Mouse (Mus musculus) cortical plate, adult 2 months (tissue): ENCODE measurements at regions not wholly inside any gene's neighbourhood (a gene's known extent, or its start where the extent isn't known, plus 50 kb on each side); places are given as distances from the start of the nearest gene placed in this dataset.
"Not testable (repeated sequence)": the region's sequence is repeated elsewhere in the genome, so short reads cannot be mapped to it uniquely, and the experiment has no call there.

Experiments used
- H3K27ac ChIP-seq: fragments of 200-500 bp; 2 replicates; pipeline ENCODE4 v1.5.1; 2012; ENCODE audit warnings: low read length, control low read depth, inconsistent platforms; ENCODE audit not compliant: insufficient read depth
- H3K4me1 ChIP-seq: fragments of 200-500 bp; 2 replicates; pipeline ENCODE4 v1.6.1; 2011; ENCODE audit warnings: low read length; ENCODE audit not compliant: control insufficient read depth, insufficient read depth
- H3K4me3 ChIP-seq: fragments of 200-500 bp; 2 replicates; pipeline ENCODE4 v1.5.1; 2011; ENCODE audit warnings: mild to moderate bottlenecking, low read length, control low read depth; ENCODE audit not compliant: insufficient read depth
- CTCF ChIP-seq: fragments of 200-500 bp; IDR thresholded peaks from 2 replicates; pipeline ENCODE4 v1.5.1; 2011; ENCODE audit warnings: mild to moderate bottlenecking, control low read depth, low read length; ENCODE audit not compliant: insufficient read depth; ENCODE audit errors: extremely low read depth
- POLR2A ChIP-seq: fragments of 200-500 bp; IDR thresholded peaks from 2 replicates; pipeline ENCODE4 v1.6.1; 2011; ENCODE audit warnings: mild to moderate bottlenecking, low read length, control low read depth; ENCODE audit not compliant: insufficient read depth; ENCODE audit errors: extremely low read depth

DNA sequence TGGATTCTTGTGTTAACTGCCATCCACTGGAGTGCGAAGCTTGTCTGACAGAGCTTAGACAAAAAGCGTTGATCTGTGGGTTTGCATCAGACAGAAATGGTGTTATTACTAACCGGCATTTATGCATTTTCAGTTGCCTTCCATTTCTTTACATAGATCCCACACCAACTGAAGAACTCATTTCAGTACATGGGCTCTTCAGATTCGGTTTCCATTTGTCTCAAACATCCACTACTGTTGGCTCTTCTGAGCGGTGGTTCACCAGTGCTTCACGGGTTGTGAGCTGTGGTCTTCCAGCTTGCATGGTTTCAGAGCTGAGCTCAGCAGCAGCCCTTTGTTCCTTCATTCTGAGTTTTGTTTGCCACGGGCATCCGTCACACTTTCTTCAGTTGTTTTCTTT lies 294.4 kb downstream of the Eipr1 start:
- TF ChIP-seq CTCF (no peak), POLR2A (no peak)
- Histone ChIP-seq H3K4me3 (no peak overlapping the region), H3K27ac (no peak overlapping the region), H3K4me1 (no peaks in the 10 kb centered on the region)

DNA sequence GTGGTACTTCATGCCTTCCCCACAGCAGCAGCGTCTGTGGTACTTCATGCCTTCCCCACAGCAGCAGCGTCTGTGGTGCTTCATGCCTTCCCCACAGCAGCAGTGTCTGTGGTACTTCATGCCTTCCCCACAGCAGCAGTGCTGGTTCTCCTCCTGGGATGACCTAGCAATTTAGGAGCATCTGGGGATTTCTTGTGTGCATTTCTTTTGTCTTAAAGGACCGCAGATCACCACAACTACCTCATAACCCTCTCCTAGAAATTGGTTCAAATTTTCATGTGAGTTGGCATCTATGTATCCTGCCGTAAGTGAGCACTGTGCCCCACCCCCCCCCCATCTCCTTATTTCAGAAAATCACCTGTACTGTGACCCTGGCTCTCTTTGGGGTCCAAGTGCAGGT lies 297.0 kb downstream of the Eipr1 start:
- not testable (repeated sequence) for H3K4me3 ChIP-seq, H3K4me1 ChIP-seq, H3K27ac ChIP-seq

DNA sequence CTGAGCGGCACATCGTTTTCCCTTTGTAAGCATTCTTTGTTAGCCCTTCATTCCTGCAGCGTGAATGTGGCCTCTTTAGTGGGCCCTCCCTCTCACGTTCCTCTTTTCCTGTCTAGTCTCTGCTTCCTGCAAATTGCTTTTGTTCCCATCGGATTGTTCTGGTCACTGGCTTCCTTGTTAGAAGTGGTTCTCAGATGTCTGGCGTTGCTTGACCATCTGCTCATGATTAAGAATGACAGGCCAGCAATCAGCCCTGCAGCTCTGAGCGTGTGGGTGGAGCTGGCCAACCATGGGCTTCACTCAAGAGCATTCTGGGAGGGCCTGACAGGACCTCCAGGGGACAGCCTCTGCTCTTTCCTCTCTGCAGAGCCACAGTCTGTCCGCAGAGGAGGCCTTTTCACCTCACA lies 297.5 kb downstream of the Eipr1 start:
- Histone ChIP-seq H3K4me3 (no peak overlapping the region), H3K4me1 (no peaks in the 10 kb centered on the region), H3K27ac (no peak overlapping the region)
- TF ChIP-seq CTCF (no peak), POLR2A (no peak)

DNA sequence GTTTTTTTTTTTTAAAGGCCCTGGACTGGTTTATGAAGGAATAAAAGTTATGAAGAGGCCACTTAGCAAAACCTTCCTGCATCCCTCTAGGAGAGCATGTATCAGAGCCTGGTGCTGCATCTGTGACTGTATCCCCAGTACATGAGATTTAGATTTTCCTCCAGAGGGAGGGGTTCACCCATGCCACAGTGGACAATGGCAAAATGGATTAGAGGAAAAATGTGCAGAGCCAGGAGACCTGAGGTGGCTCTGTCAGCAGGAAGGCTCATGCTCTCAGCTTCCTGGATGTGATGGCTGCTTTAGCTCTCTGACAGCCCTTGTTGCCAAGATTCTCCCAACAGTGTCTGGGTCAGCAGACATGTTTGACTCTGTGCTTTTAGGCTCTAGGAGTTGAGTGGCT lies 298.2 kb downstream of the Eipr1 start:
- H3K4me1 ChIP-seq = no peaks in the 10 kb centered on the region
- no peak overlapping the region for H3K27ac ChIP-seq
- TF ChIP-seq CTCF (no peak), POLR2A (no peak)

DNA sequence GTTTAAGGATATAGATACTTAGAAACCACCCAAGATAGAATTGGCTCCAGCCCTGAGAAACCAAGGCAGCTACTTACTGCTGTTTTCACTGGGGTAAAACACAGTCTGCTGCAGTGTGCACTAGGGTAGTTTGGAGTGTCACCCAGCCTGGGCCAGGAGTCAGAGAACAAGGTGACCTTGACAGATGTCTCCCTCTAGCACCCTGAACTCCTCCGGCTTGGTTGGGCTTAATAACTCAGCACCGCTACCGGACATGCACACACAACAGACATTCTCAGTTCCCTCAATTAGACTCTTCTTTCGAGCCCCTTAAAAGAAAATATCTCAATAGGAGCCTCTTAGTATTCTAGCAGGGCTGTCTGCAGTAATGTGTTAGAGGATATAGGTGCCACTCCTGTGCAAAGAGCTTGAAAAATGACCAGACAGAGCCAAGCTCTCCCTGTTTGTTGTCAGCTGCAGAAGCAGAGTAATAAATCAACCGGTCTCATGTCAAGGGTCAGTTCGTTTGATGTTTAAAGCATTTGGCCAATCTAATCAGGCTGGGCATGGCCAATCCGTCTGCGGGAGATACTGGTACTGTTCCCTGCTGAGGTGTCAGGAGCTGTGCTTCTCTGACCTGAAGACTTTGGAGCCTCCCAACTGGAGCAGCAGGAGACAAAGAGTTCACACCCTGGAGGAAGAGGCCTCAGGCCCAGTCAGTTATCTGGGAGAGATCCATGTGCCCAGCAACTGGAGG lies 299.1 kb downstream of the Eipr1 start:
- Histone ChIP-seq H3K27ac (no peak overlapping the region), H3K4me1 (no peaks in the 10 kb centered on the region), H3K4me3 (no peak overlapping the region)
- TF ChIP-seq POLR2A (no peak), CTCF (no peak)

More for the DNA sequence above, 298.2 kb downstream of the Eipr1 start:
- H3K4me3 ChIP-seq = no peak overlapping the region

DNA sequence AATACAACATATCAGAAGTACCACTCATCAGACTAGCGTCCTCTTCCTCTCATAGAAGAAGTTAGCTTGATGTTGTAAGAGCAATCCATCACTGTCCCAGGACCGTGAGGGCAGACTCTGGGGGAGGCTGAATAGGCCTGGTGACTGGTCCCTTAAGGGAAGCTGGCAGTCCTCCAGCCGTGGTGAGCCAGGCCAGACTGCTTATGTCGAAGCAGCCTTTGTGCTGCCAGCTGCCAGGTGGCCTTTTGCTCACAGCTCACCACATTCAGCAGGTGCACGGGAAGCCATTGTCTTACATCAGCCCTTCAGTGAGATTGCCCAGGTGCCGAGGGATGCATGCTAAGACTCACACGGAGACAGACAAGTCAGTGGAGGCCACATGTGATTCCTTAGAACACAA lies 302.8 kb downstream of the Eipr1 start:
- H3K4me3 ChIP-seq = no peak overlapping the region
- no peak overlapping the region for H3K27ac ChIP-seq
- TF ChIP-seq CTCF = no peak
- H3K4me1 ChIP-seq = no peaks in the 10 kb centered on the region

DNA sequence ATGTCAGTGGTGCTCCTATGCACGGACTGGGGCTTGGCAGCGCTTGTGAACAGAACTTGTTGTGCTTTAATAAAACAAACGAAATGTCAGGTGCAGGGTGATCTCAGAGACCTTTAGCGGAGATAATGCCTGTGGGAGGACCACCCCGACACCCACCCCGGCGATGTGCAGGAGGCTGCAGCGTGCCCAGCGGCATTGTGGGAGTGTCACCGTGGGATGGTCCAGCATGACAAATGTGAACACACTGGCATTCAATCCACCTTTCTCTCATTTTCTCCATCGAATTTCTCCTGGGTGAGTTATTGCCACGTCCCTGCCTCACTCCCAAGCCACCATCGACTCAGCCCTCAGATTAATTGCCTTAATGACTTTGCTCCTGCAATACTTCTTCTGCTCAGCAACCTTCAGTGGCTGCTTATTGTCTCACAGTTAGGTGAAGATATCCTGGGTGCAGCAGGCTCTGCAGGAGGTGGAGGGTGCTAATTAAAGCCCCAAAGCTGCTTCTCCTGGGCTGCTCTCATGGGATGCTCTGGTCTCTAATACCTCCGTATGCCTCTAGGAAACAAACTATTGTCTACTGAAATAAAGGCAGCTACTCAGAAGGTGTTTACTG lies 310.5 kb downstream of the Eipr1 start:
- no peak for TF ChIP-seq POLR2A
- TF ChIP-seq CTCF = no peak
- Histone ChIP-seq H3K4me3 (no peak overlapping the region), H3K27ac (no peak overlapping the region), H3K4me1 (no peaks in the 10 kb centered on the region)

DNA sequence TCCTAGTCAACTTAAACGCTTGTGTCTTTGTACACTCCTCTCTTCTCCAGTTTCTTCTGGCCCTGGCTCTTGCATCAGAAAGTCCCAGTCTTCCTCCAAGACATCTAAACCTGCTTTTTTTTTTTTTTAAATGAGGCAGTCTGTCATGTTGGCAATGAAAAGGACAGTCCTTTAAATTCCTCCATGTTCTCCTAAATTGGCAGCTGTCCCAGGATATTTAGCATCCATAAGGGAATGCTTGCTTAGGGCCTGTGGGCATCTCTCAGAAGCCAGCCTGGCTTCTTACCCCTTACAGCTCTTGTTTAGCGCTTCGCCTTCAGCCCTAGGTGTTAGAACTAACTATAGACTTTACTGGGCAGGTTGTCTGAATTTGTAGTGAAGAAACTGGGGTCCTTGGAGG lies 311.2 kb downstream of the Eipr1 start:
- no peak overlapping the region for H3K27ac ChIP-seq
- H3K4me3 ChIP-seq = no peak overlapping the region
- TF ChIP-seq CTCF (no peak), POLR2A (no peak)

DNA sequence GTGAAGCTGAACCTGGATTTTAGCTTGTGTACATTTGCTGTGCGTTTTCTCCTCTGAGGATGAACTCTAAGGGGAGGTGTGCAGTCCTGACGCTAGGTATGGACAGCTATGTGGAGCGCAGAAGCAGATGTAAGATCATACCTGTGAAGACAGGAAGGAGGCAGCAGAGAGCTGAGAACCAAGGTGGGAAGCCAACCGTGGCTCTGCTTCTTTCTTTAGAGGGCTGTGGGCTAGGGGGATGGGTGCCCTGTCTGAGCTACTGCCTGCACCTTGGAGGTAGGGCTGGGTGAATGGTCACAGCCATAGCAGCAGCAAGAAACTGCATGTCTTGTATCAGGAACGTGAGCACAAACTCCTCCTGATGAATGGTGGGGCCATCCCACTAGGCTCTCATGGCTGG lies 316.6 kb downstream of the Eipr1 start:
- Histone ChIP-seq H3K27ac (no peak overlapping the region), H3K4me1 (no peaks in the 10 kb centered on the region), H3K4me3 (no peak overlapping the region)
- TF ChIP-seq POLR2A (no peak), CTCF (peak; percentile 53)

More for the DNA sequence above, 311.2 kb downstream of the Eipr1 start:
- no peaks in the 10 kb centered on the region for H3K4me1 ChIP-seq

DNA sequence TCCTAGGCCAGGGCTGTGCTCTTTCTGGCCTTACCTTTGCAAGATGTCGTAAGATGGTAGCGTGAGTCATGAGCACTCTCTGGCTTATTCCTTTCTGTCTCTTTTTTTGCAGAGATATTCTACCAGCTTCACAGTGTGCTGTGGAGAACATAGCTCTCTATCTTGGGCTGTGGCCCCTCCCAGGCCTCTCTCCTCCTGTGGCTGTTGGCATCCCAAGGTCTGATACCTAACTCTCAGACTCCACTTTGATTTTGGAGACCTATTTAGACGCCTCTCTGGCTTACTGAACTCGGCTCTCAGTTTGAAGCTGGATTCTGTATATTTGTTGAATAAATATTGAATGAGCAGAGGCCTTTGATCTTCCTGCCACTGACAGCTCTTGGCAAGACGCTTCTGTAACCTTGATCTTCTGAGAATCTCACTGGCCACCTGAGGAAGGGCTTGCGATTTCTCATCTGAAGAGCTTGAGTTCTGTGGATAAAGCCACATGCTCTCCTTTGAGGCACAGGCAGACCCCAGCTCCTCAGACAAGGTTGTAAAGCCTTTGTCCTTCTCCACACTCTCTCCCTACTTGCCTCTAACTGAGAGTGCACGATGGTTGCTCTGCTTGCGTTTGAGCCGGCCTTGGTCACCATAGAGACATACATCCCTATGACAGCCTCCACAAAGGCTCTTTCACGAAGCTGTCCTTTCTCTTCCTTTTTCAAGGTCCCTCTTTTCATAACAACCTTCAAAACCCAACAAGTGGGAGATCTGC lies 323.7 kb downstream of the Eipr1 start:
- TF ChIP-seq POLR2A (no peak), CTCF (no peak)
- H3K4me3 ChIP-seq = no peak overlapping the region
- H3K4me1 ChIP-seq = no peaks in the 10 kb centered on the region
- no peak overlapping the region for H3K27ac ChIP-seq
